Mouse (Mus musculus): ENCODE data around the gene Atxn7l1. TPM values are rescaled to one million over a fixed set of nuclear protein-coding genes. Genes with fewer than 3 reads are reported as not detected.

Atxn7l1 gene
- polyA plus RNA-seq, 1 experiment = 47.8 TPM

- Histone ChIP-seq H3K4me1 (ENCODE audit: control insufficient read depth, insufficient read depth, low read length) (no peaks in the 10 kb centered on the region), H3K4me3 (replicated peaks; ENCODE audit: extremely low read depth, low read depth, low read length) (no peak overlapping the region)
- no peak for DNase-seq
- TF ChIP-seq POLR2A (IDR thresholded peaks at IDR 0.05; ENCODE audit: borderline replicate concordance, extremely low read depth, low read depth, low read length) (no peak), CTCF (IDR thresholded peaks at IDR 0.05; ENCODE audit: insufficient read depth, low read length) (no peak)
- 80% methylated on average over 6 of the region's 6 CpGs for WGBS
Measured at GRCm38 (mm10) chr12:33252621-33253020, 105.1 kb downstream of the Atxn7l1 start.

- no peak overlapping the region for H3K4me3 ChIP-seq (replicated peaks; ENCODE audit: extremely low read depth, low read depth, low read length)
- DNase-seq = no peak
- 70% methylated on average over 9 of the region's 9 CpGs for WGBS
- no peaks in the 10 kb centered on the region for H3K4me1 ChIP-seq (ENCODE audit: control insufficient read depth, insufficient read depth, low read length)
- TF ChIP-seq POLR2A (IDR thresholded peaks at IDR 0.05; ENCODE audit: borderline replicate concordance, extremely low read depth, low read depth, low read length) (no peak), CTCF (IDR thresholded peaks at IDR 0.05; ENCODE audit: insufficient read depth, low read length) (no peak)
Measured at GRCm38 (mm10) chr12:33253206-33253605, 105.7 kb downstream of the Atxn7l1 start.

GRCm38 (mm10) chr12:33255256-33255655 lies 107.8 kb downstream of the Atxn7l1 start:
- H3K4me1 ChIP-seq (ENCODE audit: control insufficient read depth, insufficient read depth, low read length) = no peaks in the 10 kb centered on the region
- TF ChIP-seq POLR2A (IDR thresholded peaks at IDR 0.05; ENCODE audit: borderline replicate concordance, extremely low read depth, low read depth, low read length) (no peak), CTCF (IDR thresholded peaks at IDR 0.05; ENCODE audit: insufficient read depth, low read length) (no peak)
- no peak for DNase-seq
- no peak overlapping the region for H3K4me3 ChIP-seq (replicated peaks; ENCODE audit: extremely low read depth, low read depth, low read length)
- WGBS = 86% methylated on average over 2 of the region's 2 CpGs

GRCm38 (mm10) chr12:33256426-33256825 lies 108.9 kb downstream of the Atxn7l1 start:
- 95% methylated on average over 6 of the region's 6 CpGs for WGBS
- no peak for DNase-seq
- no peak for TF ChIP-seq CTCF (IDR thresholded peaks at IDR 0.05; ENCODE audit: insufficient read depth, low read length)
- TF ChIP-seq POLR2A (IDR thresholded peaks at IDR 0.05; ENCODE audit: borderline replicate concordance, extremely low read depth, low read depth, low read length) = no peak
- Histone ChIP-seq H3K4me3 (replicated peaks; ENCODE audit: extremely low read depth, low read depth, low read length) (no peak overlapping the region), H3K4me1 (ENCODE audit: control insufficient read depth, insufficient read depth, low read length) (no peaks in the 10 kb centered on the region)

GRCm38 (mm10) chr12:33258995-33259529 lies 111.6 kb downstream of the Atxn7l1 start:
- no peak for DNase-seq
- WGBS = 85% methylated on average over 5 of the region's 5 CpGs
- Histone ChIP-seq H3K4me1 (ENCODE audit: control insufficient read depth, insufficient read depth, low read length) (no peaks in the 10 kb centered on the region), H3K4me3 (replicated peaks; ENCODE audit: extremely low read depth, low read depth, low read length) (no peak overlapping the region)
- TF ChIP-seq POLR2A (IDR thresholded peaks at IDR 0.05; ENCODE audit: borderline replicate concordance, extremely low read depth, low read depth, low read length) (no peak), CTCF (IDR thresholded peaks at IDR 0.05; ENCODE audit: insufficient read depth, low read length) (no peak)

- WGBS = 74% methylated on average over 7 of the region's 7 CpGs
- no peak for TF ChIP-seq POLR2A (IDR thresholded peaks at IDR 0.05; ENCODE audit: borderline replicate concordance, extremely low read depth, low read depth, low read length)
- no peak for TF ChIP-seq CTCF (IDR thresholded peaks at IDR 0.05; ENCODE audit: insufficient read depth, low read length)
- no peaks in the 10 kb centered on the region for H3K4me1 ChIP-seq (ENCODE audit: control insufficient read depth, insufficient read depth, low read length)
- H3K4me3 ChIP-seq (replicated peaks; ENCODE audit: extremely low read depth, low read depth, low read length) = no peak overlapping the region
- no peak for DNase-seq
Measured at GRCm38 (mm10) chr12:33260575-33260974, 113.1 kb downstream of the Atxn7l1 start.

GRCm38 (mm10) chr12:33265877-33266276 lies 118.4 kb downstream of the Atxn7l1 start:
- TF ChIP-seq POLR2A (IDR thresholded peaks at IDR 0.05; ENCODE audit: borderline replicate concordance, extremely low read depth, low read depth, low read length) (no peak), CTCF (IDR thresholded peaks at IDR 0.05; ENCODE audit: insufficient read depth, low read length) (no peak)
- no peak overlapping the region for H3K4me3 ChIP-seq (replicated peaks; ENCODE audit: extremely low read depth, low read depth, low read length)
- no peaks in the 10 kb centered on the region for H3K4me1 ChIP-seq (ENCODE audit: control insufficient read depth, insufficient read depth, low read length)
- 92% methylated on average over 11 of the region's 11 CpGs for WGBS
- DNase-seq = no peak

GRCm38 (mm10) chr12:33267965-33268364 lies 120.5 kb downstream of the Atxn7l1 start:
- DNase-seq = no peak
- no peak for TF ChIP-seq POLR2A (IDR thresholded peaks at IDR 0.05; ENCODE audit: borderline replicate concordance, extremely low read depth, low read depth, low read length)
- no peak for TF ChIP-seq CTCF (IDR thresholded peaks at IDR 0.05; ENCODE audit: insufficient read depth, low read length)
- H3K4me3 ChIP-seq (replicated peaks; ENCODE audit: extremely low read depth, low read depth, low read length) = no peak overlapping the region
- H3K4me1 ChIP-seq (ENCODE audit: control insufficient read depth, insufficient read depth, low read length) = no peaks in the 10 kb centered on the region
- WGBS = 65% methylated on average over 4 of the region's 4 CpGs

- TF ChIP-seq CTCF (IDR thresholded peaks at IDR 0.05; ENCODE audit: insufficient read depth, low read length) (peak; percentile 31; the same call in 1 of the 2 replicates), POLR2A (IDR thresholded peaks at IDR 0.05; ENCODE audit: borderline replicate concordance, extremely low read depth, low read depth, low read length) (no peak)
- no peak overlapping the region for H3K4me3 ChIP-seq (replicated peaks; ENCODE audit: extremely low read depth, low read depth, low read length)
- peak; percentile 29 for DNase-seq
- 81% methylated on average over 5 of the region's 5 CpGs for WGBS
- H3K4me1 ChIP-seq (ENCODE audit: control insufficient read depth, insufficient read depth, low read length) = no peaks in the 10 kb centered on the region
Measured at GRCm38 (mm10) chr12:33269743-33270142, 122.2 kb downstream of the Atxn7l1 start.

GRCm38 (mm10) chr12:33271865-33272264 lies 124.4 kb downstream of the Atxn7l1 start:
- H3K4me1 ChIP-seq (ENCODE audit: control insufficient read depth, insufficient read depth, low read length) = no peaks in the 10 kb centered on the region
- DNase-seq = no peak
- WGBS = 92% methylated on average over 12 of the region's 12 CpGs
- TF ChIP-seq CTCF (IDR thresholded peaks at IDR 0.05; ENCODE audit: insufficient read depth, low read length) (no peak), POLR2A (IDR thresholded peaks at IDR 0.05; ENCODE audit: borderline replicate concordance, extremely low read depth, low read depth, low read length) (no peak)
- no peak overlapping the region for H3K4me3 ChIP-seq (replicated peaks; ENCODE audit: extremely low read depth, low read depth, low read length)

Measured in lung, adult 2 months (tissue).